Mouse (Mus musculus) spleen, adult 18-20 months (tissue): ENCODE data around the gene Pfdn5.

Experiments used
- DNase-seq, 2 experiments: peaks; one replicate each; pipeline ENCODE4 v3.0.0; 2022; ENCODE audit warnings: mixed read lengths in 2 of 2

The Pfdn5 gene

GRCm38 (mm10) chr15:102335925-102336324 lies 10.0 kb downstream of the Pfdn5 start:
- DNase-seq = peak in 1 of 2 experiments; percentile 25

- DNase-seq = no peak
These were observed 11.0 kb downstream of the Pfdn5 start for GRCm38 (mm10) chr15:102336946-102337345.

GRCm38 (mm10) chr15:102339612-102340011 lies 13.7 kb downstream of the Pfdn5 start:
- DNase-seq = no peak

- peak in 1 of 2 experiments; percentile 54 for DNase-seq
These were observed 15.7 kb downstream of the Pfdn5 start for GRCm38 (mm10) chr15:102341580-102341979.

GRCm38 (mm10) chr15:102344490-102344889 lies 18.6 kb downstream of the Pfdn5 start:
- no peak for DNase-seq

GRCm38 (mm10) chr15:102346444-102346843 lies 20.5 kb downstream of the Pfdn5 start:
- no peak for DNase-seq

GRCm38 (mm10) chr15:102350138-102350941 lies 24.4 kb downstream of the Pfdn5 start, which contains the start of gene Aaas:
Gene Aaas (minus strand): TSS chr15:102350771.
- peak; percentile 86 to 93 for DNase-seq

GRCm38 (mm10) chr15:102350942-102351291 lies 25.0 kb downstream of the Pfdn5 start:
- no peak for DNase-seq

- no peak for DNase-seq
These were observed 26.3 kb downstream of the Pfdn5 start for GRCm38 (mm10) chr15:102352177-102352576.

GRCm38 (mm10) chr15:102353986-102354385 lies 28.1 kb downstream of the Pfdn5 start:
- no peak for DNase-seq

GRCm38 (mm10) chr15:102355134-102355870 lies 29.4 kb downstream of the Pfdn5 start:
- DNase-seq = peak in 1 of 2 experiments; percentile 24

GRCm38 (mm10) chr15:102355871-102356441 lies 30.0 kb downstream of the Pfdn5 start:
- DNase-seq = no peak

GRCm38 (mm10) chr15:102356501-102357325 lies 30.8 kb downstream of the Pfdn5 start:
- DNase-seq = no peak

- DNase-seq = no peak
These were observed 32.2 kb downstream of the Pfdn5 start for GRCm38 (mm10) chr15:102358126-102358525.

GRCm38 (mm10) chr15:102358834-102359233 lies 32.9 kb downstream of the Pfdn5 start:
- no peak for DNase-seq

GRCm38 (mm10) chr15:102362648-102363047 lies 36.7 kb downstream of the Pfdn5 start:
- DNase-seq = no peak

GRCm38 (mm10) chr15:102364678-102365077 lies 38.8 kb downstream of the Pfdn5 start:
- DNase-seq = no peak

GRCm38 (mm10) chr15:102366238-102366637 lies 40.3 kb downstream of the Pfdn5 start:
- no peak for DNase-seq

- no peak for DNase-seq
These were observed 40.9 kb downstream of the Pfdn5 start, which contains the start of gene Sp7 for GRCm38 (mm10) chr15:102366733-102367344. Gene Sp7 (minus strand): TSS chr15:102367182.

GRCm38 (mm10) chr15:102369972-102370371 lies 44.1 kb downstream of the Pfdn5 start:
- DNase-seq = no peak

- DNase-seq = no peak
These were observed 44.8 kb downstream of the Pfdn5 start for GRCm38 (mm10) chr15:102370727-102371126.
